Mouse (Mus musculus) limb, embryonic 12.5 days (tissue): ENCODE measurements at regions not wholly inside any gene's neighbourhood (a gene's known extent, or its start where the extent isn't known, plus 50 kb on each side); places are given as distances from the start of the nearest gene placed in this dataset.
A peak's percentile ranks its signal among the peaks of the same experiment; 100 is the strongest.

Experiments
- ATAC-seq: fragments of 200-750 bp; cut with Nextera tagmentation; 2 replicates; pipeline ENCODE4 v1.8.0; 2017; ENCODE audit warnings: low read depth, moderate TSS enrichment; ENCODE audit not compliant: insufficient number of reproducible peaks, insufficient read depth, low FRiP score, low TSS enrichment
- H3K27ac ChIP-seq: fragments of 300-500 bp; sonication (generic); 2 replicates; pipeline ENCODE4 v1.5.1; 2016; ENCODE audit warnings: mild to moderate bottlenecking, moderate library complexity
- H3K27me3 ChIP-seq: fragments of 300-500 bp; sonication (generic); 2 replicates; pipeline ENCODE4 v1.6.1; 2016; ENCODE audit warnings: mild to moderate bottlenecking, moderate library complexity
- H3K36me3 ChIP-seq: fragments of 300-500 bp; sonication (generic); 2 replicates; pipeline ENCODE4 v1.6.1; 2016; ENCODE audit warnings: mild to moderate bottlenecking, moderate library complexity
- H3K4me1 ChIP-seq: fragments of 300-500 bp; sonication (generic); replicated peaks from 2 replicates; pipeline ENCODE4 v1.6.1; 2016
- H3K4me2 ChIP-seq: fragments of 300-500 bp; sonication (generic); 2 replicates; pipeline ENCODE4 v1.6.1; 2016; ENCODE audit warnings: mild to moderate bottlenecking, moderate library complexity
- H3K4me3 ChIP-seq: fragments of 300-500 bp; sonication (generic); replicated peaks from 2 replicates; pipeline ENCODE4 v1.5.1; 2016; ENCODE audit warnings: mild to moderate bottlenecking
- H3K9ac ChIP-seq: fragments of 300-500 bp; sonication (generic); replicated peaks from 2 replicates; pipeline ENCODE4 v1.6.1; 2016; ENCODE audit warnings: mild to moderate bottlenecking, moderate library complexity
- H3K9me3 ChIP-seq: fragments of 300-500 bp; sonication (generic); 2 replicates; pipeline ENCODE4 v1.6.1; 2016; ENCODE audit warnings: mild to moderate bottlenecking, moderate library complexity
- WGBS: fragments of 180-500 bp; shearing (Covaris S2); methylation state at CpG from one replicate; pipeline ENCODE4 v1.1.7; 2016; 5-methylcytosine and 5-hydroxymethylcytosine counted together

- no peaks in the 10 kb centered on the region for H3K9me3 ChIP-seq
- no peak overlapping the region for H3K9ac ChIP-seq
- peaks cover 5% of the 10 kb centered on the region; the same call in 1 of the 2 replicates for H3K4me1 ChIP-seq
- H3K27me3 ChIP-seq = no peaks in the 10 kb centered on the region
- no peak for ATAC-seq
- WGBS = 83% methylated on average over 8 of the region's 8 CpGs
- no peak overlapping the region for H3K4me2 ChIP-seq
- H3K27ac ChIP-seq = no peak overlapping the region
- H3K4me3 ChIP-seq = no peak overlapping the region
- no peaks in the 10 kb centered on the region for H3K36me3 ChIP-seq
Observed at GRCm38 (mm10) chr13:37644751-37645181, 133.4 kb upstream of the Rreb1 start.

- Histone ChIP-seq H3K9ac (no peak overlapping the region), H3K4me3 (no peak overlapping the region), H3K36me3 (no peaks in the 10 kb centered on the region), H3K27ac (no peak overlapping the region), H3K27me3 (no peaks in the 10 kb centered on the region), H3K4me2 (no peak overlapping the region), H3K4me1 (no peaks in the 10 kb centered on the region), H3K9me3 (no peaks in the 10 kb centered on the region)
- no peak for ATAC-seq
- 54% methylated on average over 9 of the region's 9 CpGs for WGBS
Observed at GRCm38 (mm10) chr13:37649467-37650080, 128.6 kb upstream of the Rreb1 start.

- 70% methylated on average over 10 of the region's 10 CpGs for WGBS
- H3K27me3 ChIP-seq = no peaks in the 10 kb centered on the region
- H3K4me1 ChIP-seq = no peaks in the 10 kb centered on the region
- no peak for ATAC-seq
- H3K4me2 ChIP-seq = no peak overlapping the region
- no peaks in the 10 kb centered on the region for H3K9me3 ChIP-seq
- no peak overlapping the region for H3K4me3 ChIP-seq
- no peak overlapping the region for H3K9ac ChIP-seq
- H3K27ac ChIP-seq = no peak overlapping the region
- H3K36me3 ChIP-seq = no peaks in the 10 kb centered on the region
Observed at GRCm38 (mm10) chr13:37651221-37651946, 126.8 kb upstream of the Rreb1 start.

GRCm38 (mm10) chr13:37654651-37655050, 123.5 kb upstream of the Rreb1 start:
- Histone ChIP-seq H3K4me1 (no peaks in the 10 kb centered on the region), H3K27ac (no peak overlapping the region), H3K27me3 (no peaks in the 10 kb centered on the region), H3K4me2 (no peak overlapping the region), H3K9ac (no peak overlapping the region), H3K4me3 (no peak overlapping the region), H3K36me3 (no peaks in the 10 kb centered on the region), H3K9me3 (no peaks in the 10 kb centered on the region)
- no peak for ATAC-seq
- WGBS = 77% methylated on average over 5 of the region's 5 CpGs

- no peak overlapping the region for H3K4me3 ChIP-seq
- no peak overlapping the region for H3K4me2 ChIP-seq
- H3K4me1 ChIP-seq = no peaks in the 10 kb centered on the region
- H3K27me3 ChIP-seq = no peaks in the 10 kb centered on the region
- ATAC-seq = no peak
- no peak overlapping the region for H3K9ac ChIP-seq
- no peak overlapping the region for H3K27ac ChIP-seq
- WGBS = 81% methylated on average over 16 of the region's 16 CpGs
- H3K36me3 ChIP-seq = no peaks in the 10 kb centered on the region
- H3K9me3 ChIP-seq = no peaks in the 10 kb centered on the region
Observed at GRCm38 (mm10) chr13:37657248-37657647, 121.0 kb upstream of the Rreb1 start.

GRCm38 (mm10) chr13:37658034-37658433, 120.2 kb upstream of the Rreb1 start:
- no peak overlapping the region for H3K4me2 ChIP-seq
- no peaks in the 10 kb centered on the region for H3K27me3 ChIP-seq
- H3K27ac ChIP-seq = no peak overlapping the region
- H3K9me3 ChIP-seq = no peaks in the 10 kb centered on the region
- no peak for ATAC-seq
- no peak overlapping the region for H3K9ac ChIP-seq
- no peaks in the 10 kb centered on the region for H3K36me3 ChIP-seq
- 60% methylated on average over 2 of the region's 2 CpGs for WGBS
- no peak overlapping the region for H3K4me3 ChIP-seq
- no peaks in the 10 kb centered on the region for H3K4me1 ChIP-seq

GRCm38 (mm10) chr13:37658519-37658918, 119.7 kb upstream of the Rreb1 start:
- ATAC-seq = no peak
- Histone ChIP-seq H3K27me3 (no peaks in the 10 kb centered on the region), H3K9me3 (no peaks in the 10 kb centered on the region), H3K4me2 (no peak overlapping the region), H3K36me3 (no peaks in the 10 kb centered on the region), H3K4me3 (no peak overlapping the region), H3K27ac (no peak overlapping the region), H3K9ac (no peak overlapping the region), H3K4me1 (no peaks in the 10 kb centered on the region)
- 81% methylated on average over 6 of the region's 6 CpGs for WGBS

- Histone ChIP-seq H3K27me3 (no peaks in the 10 kb centered on the region), H3K9me3 (no peaks in the 10 kb centered on the region), H3K36me3 (no peaks in the 10 kb centered on the region), H3K4me2 (no peak overlapping the region), H3K4me1 (no peaks in the 10 kb centered on the region), H3K27ac (no peak overlapping the region), H3K4me3 (no peak overlapping the region), H3K9ac (no peak overlapping the region)
- no peak for ATAC-seq
- WGBS = 92% methylated on average over 4 of the region's 4 CpGs
Observed at GRCm38 (mm10) chr13:37660083-37660482, 118.1 kb upstream of the Rreb1 start.

- no peak for ATAC-seq
- Histone ChIP-seq H3K27ac (no peak overlapping the region), H3K4me2 (no peak overlapping the region), H3K4me1 (no peaks in the 10 kb centered on the region), H3K4me3 (no peak overlapping the region), H3K9ac (no peak overlapping the region), H3K9me3 (no peaks in the 10 kb centered on the region), H3K27me3 (no peaks in the 10 kb centered on the region), H3K36me3 (no peaks in the 10 kb centered on the region)
Observed at GRCm38 (mm10) chr13:37660668-37661067, 117.5 kb upstream of the Rreb1 start.

GRCm38 (mm10) chr13:37664116-37664515, 114.1 kb upstream of the Rreb1 start:
- Histone ChIP-seq H3K36me3 (no peaks in the 10 kb centered on the region), H3K27me3 (no peaks in the 10 kb centered on the region)
- WGBS = 89% methylated on average over 2 of the region's 2 CpGs

GRCm38 (mm10) chr13:37666207-37667003, 111.8 kb upstream of the Rreb1 start:
- no peak overlapping the region for H3K4me3 ChIP-seq
- H3K27me3 ChIP-seq = no peaks in the 10 kb centered on the region
- no peak overlapping the region for H3K4me2 ChIP-seq
- H3K27ac ChIP-seq = 0 out of 2 replicates have a peak overlapping the region, but pooled peaks have one; percentile 17
- no peaks in the 10 kb centered on the region for H3K9me3 ChIP-seq
- no peak overlapping the region for H3K9ac ChIP-seq
- peak; percentile 47; the same call in 1 of the 2 replicates for ATAC-seq
- no peaks in the 10 kb centered on the region for H3K4me1 ChIP-seq
- no peaks in the 10 kb centered on the region for H3K36me3 ChIP-seq
- 80% methylated on average over 22 of the region's 22 CpGs for WGBS

More at GRCm38 (mm10) chr13:37664116-37664515, 114.1 kb upstream of the Rreb1 start:
- H3K9ac ChIP-seq = no peak overlapping the region
- H3K4me1 ChIP-seq = no peaks in the 10 kb centered on the region
- H3K4me3 ChIP-seq = no peak overlapping the region
- H3K4me2 ChIP-seq = no peak overlapping the region
- ATAC-seq = no peak
- no peaks in the 10 kb centered on the region for H3K9me3 ChIP-seq
- no peak overlapping the region for H3K27ac ChIP-seq
